Comparison of ENCODE assay signal across 23 mouse cellular contexts in genomic region chr19:44753361-44753760, GRCm38 (mm10). TPM values are rescaled to one million over a fixed set of nuclear protein-coding genes. Genes with fewer than 3 reads are reported as not detected.
DNase-seq lines count a peak whose midpoint lies in the region; ATAC-seq lines count a peak whose summit lies in the region.
"Had no signal": no experiment of that assay in that cellular context is flagged by ENCODE, and none has a peak within 500 bp of the region (broad histone marks: within the 10 kb centered on the region; RNA-seq: fewer than 3 reads in every experiment).

No protein-coding gene starts in this region.

- H3K4me2 ChIP-seq in forebrain, embryonic 11.5 days (ENCODE audit: low read depth, low read length, severe bottlenecking), result no peak overlapping the region
- H3K4me2 ChIP-seq in forebrain, embryonic 14.5 days (ENCODE audit: low read length), result no peak overlapping the region
- no peak overlapping the region for H3K4me2 ChIP-seq in hindbrain, embryonic 11.5 days (replicated peaks; ENCODE audit: low read depth, low read length)
- H3K4me2 ChIP-seq in kidney, embryonic 15.5 days, result peak overlapping the region; percentile 78
- H3K4me2 ChIP-seq in neural tube, embryonic 13.5 days, result peak overlapping the region; percentile 57
- H3K4me2 ChIP-seq: limb, embryonic 12.5 days; midbrain, embryonic 13.5 days had no signal

- H3K4me3 ChIP-seq in forebrain, embryonic 11.5 days (ENCODE audit: low read depth, low read length), result no peak overlapping the region
- H3K4me3 ChIP-seq in forebrain, embryonic 14.5 days (ENCODE audit: low read depth, low read length), result no peak overlapping the region
- no peak overlapping the region for H3K4me3 ChIP-seq in hindbrain, embryonic 11.5 days (ENCODE audit: low read depth, low read length)
- H3K4me3 ChIP-seq in kidney, embryonic 15.5 days (replicated peaks), result peak overlapping the region; percentile 74
- H3K4me3 ChIP-seq in neural tube, embryonic 13.5 days, result peak overlapping the region; percentile 35
- H3K4me3 ChIP-seq: heart, adult 2 months; limb, embryonic 12.5 days; midbrain, embryonic 13.5 days had no signal

- H3K4me1 ChIP-seq in forebrain, embryonic 11.5 days (replicated peaks; ENCODE audit: control insufficient read depth, insufficient read depth, low read length), result peaks cover 25% of the 10 kb centered on the region
- peaks cover 4% of the 10 kb centered on the region; the same call in 1 of the 2 replicates for H3K4me1 ChIP-seq in forebrain, embryonic 14.5 days (ENCODE audit: control insufficient read depth, insufficient read depth, low read length)
- peaks cover 22% of the 10 kb centered on the region for H3K4me1 ChIP-seq in hindbrain, embryonic 11.5 days (replicated peaks; ENCODE audit: control insufficient read depth, insufficient read depth, low read length)
- peaks cover 62% of the 10 kb centered on the region for H3K4me1 ChIP-seq in kidney, embryonic 15.5 days
- peaks cover 51% of the 10 kb centered on the region for H3K4me1 ChIP-seq in neural tube, embryonic 13.5 days (replicated peaks)

- intact Hi-C loops in left cerebral cortex, postnatal 36 days (cut with DNase I), result loop anchor here (10.0 kb wide), 1 partner anchor 131 kb away; no protein-coding TSS in a partner anchor

- H3K36me3 ChIP-seq in forebrain, embryonic 11.5 days (ENCODE audit: control insufficient read depth, insufficient read depth, low read length), result no peaks in the 10 kb centered on the region
- H3K36me3 ChIP-seq in forebrain, embryonic 14.5 days (ENCODE audit: control insufficient read depth, insufficient read depth, low read length), result no peaks in the 10 kb centered on the region
- no peaks in the 10 kb centered on the region for H3K36me3 ChIP-seq in hindbrain, embryonic 11.5 days (ENCODE audit: control insufficient read depth, insufficient read depth, low read length)
- no peaks in the 10 kb centered on the region for H3K36me3 ChIP-seq in kidney, embryonic 15.5 days
- H3K36me3 ChIP-seq in neural tube, embryonic 13.5 days, result no peaks in the 10 kb centered on the region
- H3K36me3 ChIP-seq: limb, embryonic 12.5 days; midbrain, embryonic 13.5 days had no signal

- H3K27ac ChIP-seq in forebrain, embryonic 11.5 days (ENCODE audit: low read depth, low read length), result no peak overlapping the region
- H3K27ac ChIP-seq in forebrain, embryonic 14.5 days (ENCODE audit: low read depth, low read length), result no peak overlapping the region
- H3K27ac ChIP-seq in hindbrain, embryonic 11.5 days (ENCODE audit: low read depth, low read length), result peak overlapping the region; percentile 36
- peak overlapping the region; percentile 98 for H3K27ac ChIP-seq in kidney, embryonic 15.5 days
- H3K27ac ChIP-seq in neural tube, embryonic 13.5 days (replicated peaks), result peak overlapping the region; percentile 92
- H3K27ac ChIP-seq: heart, adult 2 months; limb, embryonic 12.5 days; midbrain, embryonic 13.5 days had no signal

- ATAC-seq in forebrain, embryonic 11.5 days (replicated peaks; ENCODE audit: low FRiP score), result no peak
- no peak for ATAC-seq in forebrain, embryonic 14.5 days
- ATAC-seq in hindbrain, embryonic 11.5 days (ENCODE audit: low FRiP score), result no peak
- ATAC-seq in kidney, embryonic 15.5 days (replicated peaks; ENCODE audit: low FRiP score), result peak; percentile 16; the same call in 1 of the 2 replicates
- ATAC-seq in neural tube, embryonic 13.5 days (ENCODE audit: low read depth), result no peak
- ATAC-seq: forebrain, postnatal 0 days; inflammation-experienced regulatory T-cells, adult 6 months; midbrain, embryonic 13.5 days had no signal

- peak; percentile 64 for DNase-seq in forebrain, embryonic 11.5 days (ENCODE audit: low spot score)
- DNase-seq in forebrain, embryonic 14.5 days (ENCODE audit: low spot score), result no peak
- DNase-seq in hindbrain, embryonic 11.5 days (ENCODE audit: low spot score), result peak; percentile 49
- DNase-seq in Muller cell, postnatal 12 days (ENCODE audit: inconsistent ontology term), result no peak
- no peak for DNase-seq in left cerebral cortex, postnatal 36 days (ENCODE audit: low spot score in 2 of 2)
- no peak for DNase-seq in spleen, adult 18-20 months
- DNase-seq: cerebellum, adult 11 months; forebrain, postnatal 0 days; heart, adult 2 months; layer of hippocampus, postnatal 36 days; lung, postnatal 36 days; retina, postnatal 1 day had no signal

- peaks cover 96% of the 10 kb centered on the region for H3K27me3 ChIP-seq in forebrain, embryonic 11.5 days (ENCODE audit: control insufficient read depth, insufficient read depth, low read length)
- H3K27me3 ChIP-seq in forebrain, embryonic 14.5 days (replicated peaks; ENCODE audit: control insufficient read depth, insufficient read depth, low read length), result peaks cover 95% of the 10 kb centered on the region
- H3K27me3 ChIP-seq in hindbrain, embryonic 11.5 days (ENCODE audit: control insufficient read depth, insufficient read depth, low read length), result peaks cover 93% of the 10 kb centered on the region
- peaks cover 90% of the 10 kb centered on the region for H3K27me3 ChIP-seq in kidney, embryonic 15.5 days
- H3K27me3 ChIP-seq in neural tube, embryonic 13.5 days, result peaks cover 99% of the 10 kb centered on the region

- no peak overlapping the region for H3K9ac ChIP-seq in forebrain, embryonic 11.5 days (ENCODE audit: low read length)
- H3K9ac ChIP-seq in forebrain, embryonic 14.5 days (ENCODE audit: low read length), result no peak overlapping the region
- no peak overlapping the region for H3K9ac ChIP-seq in hindbrain, embryonic 11.5 days (ENCODE audit: low read depth, low read length)
- H3K9ac ChIP-seq in kidney, embryonic 15.5 days, result 0 out of 2 replicates have a peak overlapping the region, but pooled peaks have one; percentile 31
- H3K9ac ChIP-seq in neural tube, embryonic 13.5 days, result peak overlapping the region; percentile 45
- H3K9ac ChIP-seq: forebrain, postnatal 0 days; limb, embryonic 12.5 days; midbrain, embryonic 13.5 days had no signal

- no peaks in the 10 kb centered on the region for H3K9me3 ChIP-seq in forebrain, embryonic 11.5 days (ENCODE audit: control insufficient read depth, low read length)
- no peaks in the 10 kb centered on the region for H3K9me3 ChIP-seq in forebrain, embryonic 14.5 days (replicated peaks; ENCODE audit: control insufficient read depth, low read length)
- no peaks in the 10 kb centered on the region for H3K9me3 ChIP-seq in hindbrain, embryonic 11.5 days (ENCODE audit: control insufficient read depth, low read length)
- no peaks in the 10 kb centered on the region for H3K9me3 ChIP-seq in kidney, embryonic 15.5 days (replicated peaks)
- H3K9me3 ChIP-seq in neural tube, embryonic 13.5 days, result no peaks in the 10 kb centered on the region
- H3K9me3 ChIP-seq: limb, embryonic 12.5 days; midbrain, embryonic 13.5 days had no signal

- WGBS in forebrain, embryonic 11.5 days, result 2% methylated on average over 14 of the region's 14 CpGs
- under 1% methylated on average over 14 of the region's 14 CpGs for WGBS in forebrain, embryonic 14.5 days
- whole genome bisulfite sequencing in hindbrain, embryonic 11.5 days, result 1% methylated on average over 14 of the region's 14 CpGs
- 2% methylated on average over 14 of the region's 14 CpGs for WGBS in kidney, embryonic 15.5 days
- 3% methylated on average over 14 of the region's 14 CpGs for WGBS in neural tube, embryonic 13.5 days

RNA-seq across cellular contexts. Expression of gene Pax2, which starts 2.5 kb away (rescaled TPM):
- 0.20 and 0.39 TPM in 2 replicates for polyA plus RNA-seq in forebrain, embryonic 11.5 days (2014; fragmentation: Nextera tagmentation; extraction: Ambion mirVana)
- polyA plus RNA-seq in forebrain, embryonic 14.5 days (2014; fragmentation: Nextera tagmentation; extraction: Ambion mirVana), result 0.09 TPM in 1 of 2 replicates, not detected in the other
- polyA plus RNA-seq in hindbrain, embryonic 11.5 days (2014; fragmentation: Nextera tagmentation; extraction: Ambion mirVana), result 9.3 and 11.1 TPM in 2 replicates
- polyA plus RNA-seq in kidney, embryonic 15.5 days (2015; fragmentation: Nextera tagmentation; extraction: Ambion mirVana), result 34.6 and 36.9 TPM in 2 replicates
- polyA plus RNA-seq in neural tube, embryonic 13.5 days (2015; fragmentation: Nextera tagmentation; extraction: Ambion mirVana), result 25.2 and 28.2 TPM in 2 replicates
- total RNA-seq in left cerebral cortex, postnatal 36 days (2021), result under 1 TPM; 0.16 to 0.32 TPM
- total RNA-seq: common myeloid progenitor, adult 5-6 weeks; gastrocnemius, adult 8-10 months; heart, adult 2 months had no signal
- polyA plus RNA-seq: heart, adult 2 months; heart, embryonic 16.5 days; inflammation-experienced regulatory T-cells, adult 6 months; limb, embryonic 12.5 days; liver, embryonic 16.5 days; small intestine, adult 2 months; stomach, embryonic 14.5 days had no signal

Comparison
In these comparisons a context has a peak if more than half of its experiments do, and no peak if none do; other contexts are left out.
1. DNase-seq: peak in forebrain, embryonic 11.5 days (single experiment) and hindbrain, embryonic 11.5 days (single experiment); none in forebrain, embryonic 14.5 days (single experiment), Muller cell, postnatal 12 days (single experiment), left cerebral cortex, postnatal 36 days (0 of 2) and spleen, adult 18-20 months (0 of 2).
2. H3K27ac ChIP-seq: peak in hindbrain, embryonic 11.5 days (single experiment), kidney, embryonic 15.5 days (single experiment) and neural tube, embryonic 13.5 days (single experiment); none in forebrain, embryonic 11.5 days (single experiment) and forebrain, embryonic 14.5 days (single experiment).
3. H3K4me2 ChIP-seq: peak in kidney, embryonic 15.5 days (single experiment) and neural tube, embryonic 13.5 days (single experiment); none in forebrain, embryonic 11.5 days (single experiment), forebrain, embryonic 14.5 days (single experiment) and hindbrain, embryonic 11.5 days (single experiment).
4. H3K4me3 ChIP-seq: peak in kidney, embryonic 15.5 days (single experiment) and neural tube, embryonic 13.5 days (single experiment); none in forebrain, embryonic 11.5 days (single experiment), forebrain, embryonic 14.5 days (single experiment) and hindbrain, embryonic 11.5 days (single experiment).
5. H3K9ac ChIP-seq: peak in kidney, embryonic 15.5 days (single experiment) and neural tube, embryonic 13.5 days (single experiment); none in forebrain, embryonic 11.5 days (single experiment), forebrain, embryonic 14.5 days (single experiment) and hindbrain, embryonic 11.5 days (single experiment).